Mouse (Mus musculus) inflammation-experienced regulatory T-cells, adult 6 months (primary cell): Measurements from ENCODE around the gene Olfr1555-ps1. TPM values are rescaled to one million over a fixed set of nuclear protein-coding genes. Genes with fewer than 3 reads are reported as not detected.
"Not testable (repeated sequence)": the region's sequence is repeated elsewhere in the genome, so short reads cannot be mapped to it uniquely, and the experiment has no call there.

Source experiments
- ATAC-seq: one replicate; pipeline ENCODE4 v1.8.0; 2017
- polyA plus RNA-seq, 3 experiments: library from polyadenylated mRNA; unstranded; fragments of 100-300 nt; shearing (Covaris generic); gene quantifications; one replicate each; pipeline ENCODE4 v1.2.1; 2017

Gene Olfr1555-ps1
- under 1 TPM in 1 of 3 experiments, not detected in 2; 0.20 TPM for polyA plus RNA-seq

- not testable (repeated sequence) for ATAC-seq
Observed at GRCm38 (mm10) chr19:12170062-12170599, at the start of gene Olfr1555-ps1. Gene Olfr1555-ps1, minus strand, starts transcription at chr19:12170112.

DNA sequence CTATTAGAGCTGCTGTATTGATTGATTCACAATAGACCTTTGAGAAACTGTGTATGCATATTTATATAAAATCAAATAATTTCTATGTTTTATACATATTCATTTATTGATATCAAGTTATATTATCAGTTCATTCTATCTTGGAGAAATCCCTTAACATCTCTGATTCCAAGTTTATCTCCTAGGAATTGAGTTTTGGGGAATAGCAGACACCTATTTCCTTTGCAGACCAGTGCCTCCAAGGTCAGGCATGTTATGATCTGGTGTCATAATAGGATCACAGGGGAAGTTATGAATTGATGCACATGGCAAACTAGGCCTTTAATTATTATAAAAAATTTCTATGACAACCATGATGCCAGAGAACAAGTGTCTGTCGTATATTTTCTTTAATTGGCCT is 30.4 kb upstream of the Olfr1555-ps1 start, which contains the start of gene Olfr1431:
TSS of gene Olfr1431 (plus strand) at position 301 of the 400 bp plus-strand sequence.
- ATAC-seq, result no peak

DNA sequence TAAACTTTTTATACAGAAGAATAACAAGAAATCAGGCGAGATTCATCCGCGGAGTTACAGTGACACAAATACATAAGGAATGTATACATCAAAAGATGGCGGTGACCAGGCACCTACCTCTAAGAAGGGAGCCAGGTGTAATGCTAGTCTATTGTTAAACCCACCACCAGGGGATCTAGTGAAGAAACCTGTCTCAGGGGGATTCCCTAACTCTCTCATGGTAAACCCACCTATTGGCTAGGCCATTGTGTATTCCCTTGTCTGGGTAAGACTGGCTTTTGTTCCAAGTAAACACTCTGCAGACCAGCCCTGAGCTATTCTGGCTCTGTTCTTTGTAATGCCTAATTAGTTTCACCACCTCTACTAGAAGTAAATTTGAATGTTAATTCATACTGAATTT is 29.2 kb upstream of the Olfr1555-ps1 start:
- not testable (repeated sequence) for ATAC-seq

DNA sequence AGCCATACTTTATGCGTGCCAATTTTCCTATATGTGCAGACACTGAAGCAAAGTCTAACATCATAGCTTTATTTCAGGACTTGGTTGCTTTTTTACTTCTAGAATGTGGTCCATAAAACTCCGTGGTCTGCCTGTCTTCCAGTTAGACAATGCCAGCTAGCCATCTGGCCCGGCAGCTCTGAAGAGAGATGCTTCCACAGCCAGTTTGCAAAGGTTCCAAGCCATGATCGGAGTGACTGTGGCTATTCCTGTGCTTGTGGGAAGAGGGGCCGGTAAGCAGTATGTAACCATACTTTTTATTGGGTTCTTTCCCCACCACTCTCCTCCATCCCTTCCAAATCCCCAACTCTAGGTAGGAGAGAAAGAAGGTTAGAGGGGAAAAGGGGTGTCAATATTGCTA is 5.5 kb upstream of the Olfr1555-ps1 start:
- not testable (repeated sequence) for ATAC-seq

GRCm38 (mm10) chr19:12145452-12145851 is 24.5 kb downstream of the Olfr1555-ps1 start:
- ATAC-seq, result no peak

GRCm38 (mm10) chr19:12143356-12143755 is 26.6 kb downstream of the Olfr1555-ps1 start:
- ATAC-seq, result no peak

GRCm38 (mm10) chr19:12134289-12134688 is 35.6 kb downstream of the Olfr1555-ps1 start:
- no peak for ATAC-seq

- no peak for ATAC-seq
Observed at GRCm38 (mm10) chr19:12123103-12123502, 46.8 kb downstream of the Olfr1555-ps1 start, which contains the start of gene Olfr76. Gene Olfr76, minus strand, starts transcription at chr19:12123203.

- no peak for ATAC-seq
Observed at GRCm38 (mm10) chr19:12116464-12116863, 53.4 kb downstream of the Olfr1555-ps1 start.

DNA sequence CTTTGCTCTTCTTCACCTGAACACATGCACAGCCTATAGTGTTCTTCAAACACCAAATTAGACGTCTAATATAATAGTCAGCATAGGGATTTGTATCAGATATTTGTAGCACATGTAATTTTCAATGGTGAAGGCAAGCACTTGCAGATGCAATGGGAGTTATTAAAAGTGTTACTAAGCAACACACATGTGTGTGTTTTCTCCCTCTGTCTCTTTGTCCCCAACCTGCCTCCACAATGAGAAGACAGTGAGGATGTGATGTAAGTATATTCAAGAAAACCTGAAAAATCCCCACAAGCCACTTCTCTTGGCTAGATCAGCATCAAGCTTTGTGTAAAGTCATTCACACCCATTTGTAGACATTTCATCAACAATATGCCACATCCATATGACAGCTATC is 54.1 kb downstream of the Olfr1555-ps1 start, which contains the start of gene Olfr1428:
TSS of gene Olfr1428 (minus strand) at position 101 of the 400 bp plus-strand sequence.
- ATAC-seq, result no peak

Other genes with a start within 250 kb of the Olfr1555-ps1 start
- gene Osbp, start 204.2 kb downstream of the Olfr1555-ps1 start, polyA plus RNA-seq, result 1 to 10 TPM; 7.1 to 8.4 (median 8.3) TPM
- under 1 TPM in 1 of 3 experiments, not detected in 2; 0.16 TPM for gene Olfr1423, start 128.8 kb downstream of the Olfr1555-ps1 start, polyA plus RNA-seq
- not detected for gene Olfr1424, start 107.4 kb downstream of the Olfr1555-ps1 start, polyA plus RNA-seq
- gene Olfr1425, start 92.4 kb downstream of the Olfr1555-ps1 start, polyA plus RNA-seq, result not detected
- not detected for gene Olfr1426, start 78.1 kb downstream of the Olfr1555-ps1 start, polyA plus RNA-seq
- not detected for gene Olfr1427, start 66.8 kb downstream of the Olfr1555-ps1 start, polyA plus RNA-seq
- not detected for gene Olfr1428, start 54.2 kb downstream of the Olfr1555-ps1 start, polyA plus RNA-seq
- gene Olfr76, start 46.9 kb downstream of the Olfr1555-ps1 start, polyA plus RNA-seq, result under 1 TPM in 1 of 3 experiments, not detected in 2; 0.21 TPM
- gene Olfr1431, start 30.5 kb upstream of the Olfr1555-ps1 start, polyA plus RNA-seq, result not detected
- gene Olfr1432, start 62.5 kb upstream of the Olfr1555-ps1 start, polyA plus RNA-seq, result not detected
- gene Olfr262, start 71.5 kb upstream of the Olfr1555-ps1 start, polyA plus RNA-seq, result not detected
- gene Olfr235, start 90.9 kb upstream of the Olfr1555-ps1 start, polyA plus RNA-seq, result not detected
- gene Olfr1434, start 109.7 kb upstream of the Olfr1555-ps1 start, polyA plus RNA-seq, result not detected
- not detected for gene Olfr1436, start 129.0 kb upstream of the Olfr1555-ps1 start, polyA plus RNA-seq
- gene Olfr1437, start 155.0 kb upstream of the Olfr1555-ps1 start, polyA plus RNA-seq, result under 1 TPM in 1 of 3 experiments, not detected in 2; 0.15 TPM
- under 1 TPM in 1 of 3 experiments, not detected in 2; 0.09 TPM for gene Olfr1438-ps1, start 165.8 kb upstream of the Olfr1555-ps1 start, polyA plus RNA-seq
- gene Olfr1440, start 217.2 kb upstream of the Olfr1555-ps1 start, polyA plus RNA-seq, result not detected
- not detected for gene Olfr1441, start 247.3 kb upstream of the Olfr1555-ps1 start, polyA plus RNA-seq